Mouse (Mus musculus) brain, embryonic 14.5 days (tissue): ENCODE measurements at regions not wholly inside any gene's neighbourhood (a gene's known extent, or its start where the extent isn't known, plus 50 kb on each side); places are given as distances from the start of the nearest gene placed in this dataset.

ENCODE experiments used
- CTCF ChIP-seq: fragments of 200-500 bp; IDR thresholded peaks from 2 replicates; pipeline ENCODE4 v1.5.1; 2012; ENCODE audit warnings: inconsistent platforms, mild to moderate bottlenecking, moderate library complexity, borderline replicate concordance; ENCODE audit not compliant: insufficient read depth, insufficient read length; ENCODE audit errors: extremely low read depth
- POLR2A ChIP-seq: fragments of 200-500 bp; IDR thresholded peaks from 2 replicates; pipeline ENCODE4 v1.6.1; 2012; ENCODE audit warnings: mild to moderate bottlenecking, inconsistent platforms, borderline replicate concordance; ENCODE audit not compliant: poor library complexity, insufficient read depth, insufficient read length, severe bottlenecking; ENCODE audit errors: extremely low read depth

GRCm38 (mm10) chr1:107811136-107811535, 221.3 kb downstream of the Serpinb8 start:
- TF ChIP-seq CTCF (no peak), POLR2A (no peak)
